Comparison of ENCODE assay signal across 8 mouse cellular contexts in the genomic region with DNA sequence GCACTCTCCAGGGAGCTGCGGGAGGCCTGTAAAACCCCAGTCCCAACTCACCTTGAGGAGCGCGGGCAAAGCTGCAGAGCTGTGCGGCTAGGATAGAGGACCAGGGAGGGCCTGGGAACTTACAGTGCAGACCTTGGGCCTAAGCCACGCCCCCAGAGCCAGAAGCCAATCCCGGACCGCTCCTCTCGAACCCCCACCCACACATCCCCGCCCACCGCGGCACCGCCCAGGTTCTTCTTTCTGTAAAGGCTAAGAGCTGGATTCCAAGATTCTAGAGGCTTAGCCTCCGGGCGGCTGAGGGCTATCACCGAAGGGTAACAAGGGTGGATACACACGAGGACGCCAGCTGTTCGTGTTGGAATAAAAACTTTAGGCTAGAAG. TPM values are rescaled to one million over a fixed set of nuclear protein-coding genes. Genes with fewer than 3 reads are reported as not detected.
DNase-seq lines count a peak whose midpoint lies in the region; ATAC-seq and TF ChIP-seq lines count a peak whose summit lies in the region.

Cdc42ep2 (minus strand) TSS at position 104 of the 381 bp plus-strand sequence.

- H3K9ac ChIP-seq in ES-E14 (ENCODE audit: insufficient read depth, low read depth, low read length, poor library complexity, severe bottlenecking), result peak within 1 kb of the TSS; percentile 16; the same call in 1 of the 2 replicates
- peak within 1 kb of the TSS; percentile 61 for H3K9ac ChIP-seq in forebrain, embryonic 15.5 days (replicated peaks)

- H3K9me3 ChIP-seq in ES-E14 (ENCODE audit: control insufficient read depth, insufficient read depth, low read depth, low read length), result no peaks in the 10 kb centered on the region
- no peaks in the 10 kb centered on the region for H3K9me3 ChIP-seq in forebrain, embryonic 15.5 days

- intact Hi-C loops in heart, postnatal 25 days (cut with DNase I), result loop anchor here (1.0 to 5.0 kb wide), 4 partner anchors 16 to 118 kb away; partner anchors contain the start of gene Capn1

- in situ Hi-C loops in ES-E14 (cut with MboI; ENCODE audit: low sequenced_read_pairs in 2 of 2, unreplicated experiment in 2 of 2), result no loop called here

- H3K36me3 ChIP-seq in ES-E14 (ENCODE audit: control insufficient read depth, insufficient read depth, low read length, poor library complexity, severe bottlenecking), result no peaks in the 10 kb centered on the region
- H3K36me3 ChIP-seq in forebrain, embryonic 15.5 days, result no peaks in the 10 kb centered on the region

- peaks cover 7% of the 10 kb centered on the region in 2 experiments; a peak in 2 of 4 replicates for H3K4me1 ChIP-seq in ES-E14 (ENCODE audit: control insufficient read depth in 2 of 2, insufficient read depth in 2 of 2, low read length in 2 of 2, poor library complexity in 1 of 2)
- peaks cover 22% of the 10 kb centered on the region for H3K4me1 ChIP-seq in forebrain, embryonic 15.5 days
- H3K4me1 ChIP-seq in lung, adult 2 months (ENCODE audit: control insufficient read depth, insufficient read depth, low read length), result peaks cover 14% of the 10 kb centered on the region

- peak; percentile 94 for ATAC-seq in forebrain, embryonic 15.5 days (replicated peaks)
- ATAC-seq in neutrophil, adult 5-6 weeks (ENCODE audit: extremely low read depth, insufficient number of reproducible peaks, low FRiP score, poor library complexity, severe bottlenecking), result peak; percentile 90

- no peak within 1 kb of the TSS for H3K27ac ChIP-seq in ES-E14 (ENCODE audit: insufficient read depth, low read depth, low read length, poor library complexity, severe bottlenecking)
- H3K27ac ChIP-seq in forebrain, embryonic 15.5 days (replicated peaks), result peak within 1 kb of the TSS; percentile 67

- DNase-seq in ES-E14 (ENCODE audit: low read depth, low spot score), result peak; percentile 97
- DNase-seq in cerebellum, adult 11-12 months, result peak; percentile 95
- peak; percentile 95 for DNase-seq in heart, postnatal 25 days (ENCODE audit: low spot score)
- peak; percentile 79 to 91 for DNase-seq in layer of hippocampus, adult 18-20 months (ENCODE audit: low spot score in 2 of 2)
- DNase-seq in lung, adult 2 months, result peak; percentile 92
- peak; percentile 88 to 89 for DNase-seq in thymus, adult 18-20 months

- no peaks in the 10 kb centered on the region for H3K27me3 ChIP-seq in forebrain, embryonic 15.5 days

- TF ChIP-seq CTCF in lung, adult 2 months (IDR thresholded peaks at IDR 0.05; ENCODE audit: insufficient read depth, low read length), result no peak

- H3K4me2 ChIP-seq in forebrain, embryonic 15.5 days (replicated peaks), result peak within 1 kb of the TSS; percentile 92

- peak; percentile 82; the same call in 1 of the 2 replicates for TF ChIP-seq POLR2A in lung, adult 2 months (IDR thresholded peaks at IDR 0.05; ENCODE audit: borderline replicate concordance, extremely low read depth, low read depth, low read length)

- peak within 1 kb of the TSS; percentile 39 to 86 for H3K4me3 ChIP-seq in ES-E14 (ENCODE audit: insufficient read depth in 1 of 2, low read depth in 1 of 2, low read length in 2 of 2, poor library complexity in 1 of 2, severe bottlenecking in 1 of 2)
- peak within 1 kb of the TSS; percentile 65 for H3K4me3 ChIP-seq in forebrain, embryonic 15.5 days
- H3K4me3 ChIP-seq in lung, adult 2 months (replicated peaks; ENCODE audit: extremely low read depth, low read depth, low read length), result peak within 1 kb of the TSS; percentile 94

- 0% methylated on average over 18 of the region's 18 CpGs for WGBS in forebrain, embryonic 15.5 days
- under 1% methylated on average over 18 of the region's 18 CpGs for WGBS in lung, adult 2 months

TF ChIP-seq in ES-E14, 5 proteins besides CTCF, POLR2A, EP300 and RAD21:
- TF ChIP-seq ZNF384 (IDR thresholded peaks at IDR 0.05; ENCODE audit: low read depth, low read length), result no peak
- no peak for TF ChIP-seq CHD2 (IDR thresholded peaks at IDR 0.05; ENCODE audit: low read depth, low read length)
- TF ChIP-seq MAFK (IDR thresholded peaks at IDR 0.05; ENCODE audit: insufficient read depth, low read depth, low read length), result no peak
- no peak for TF ChIP-seq HCFC1 (IDR thresholded peaks at IDR 0.05; ENCODE audit: borderline replicate concordance, insufficient read depth, low read length)
- no peak for TF ChIP-seq ZC3H11A (IDR thresholded peaks at IDR 0.05; ENCODE audit: borderline replicate concordance, low read depth, low read length)

RNA-seq across cellular contexts. Expression of gene Cdc42ep2, which starts in this region (rescaled TPM):
- total RNA-seq in ES-E14 (2012; rRNA removed), result 0.42 and 0.76 TPM in 2 replicates
- polyA plus RNA-seq in forebrain, embryonic 15.5 days (2015; fragmentation: Nextera tagmentation; extraction: Ambion mirVana), result 9.1 and 10.1 TPM in 2 replicates
- total RNA-seq in heart, postnatal 25 days (2021), result 1 to 10 TPM; 9.1 to 9.8 TPM
- total RNA-seq in layer of hippocampus, adult 18-20 months (2021), result 1 to 10 TPM; 4.3 to 4.6 TPM
- 22.2 and 24.1 TPM in 2 replicates for polyA plus RNA-seq in lung, adult 2 months (2012; rRNA removed)
- total RNA-seq in neutrophil, adult 5-6 weeks (2017), result 3.8 and 4.8 TPM in 2 replicates

Comparison
In these comparisons a context has a peak if more than half of its experiments do, and no peak if none do; other contexts are left out.
1. Peak in DNase-seq, H3K4me3 ChIP-seq and H3K9ac ChIP-seq in ES-E14; RNA of the gene not detected or under 1 TPM.